Mouse (Mus musculus): ENCODE results near the gene Wwtr1. TPM values are rescaled to one million over a fixed set of nuclear protein-coding genes. Genes with fewer than 3 reads are reported as not detected.

Wwtr1 gene
- total RNA-seq, 2 experiments from 2014 or later: 50.6 to 52.3 TPM

GRCm38 (mm10) chr3:57562996-57563506 is 12.7 kb downstream of the Wwtr1 start:
- DNase-seq (ENCODE audit: low spot score in 2 of 2): no peak

- DNase-seq (ENCODE audit: low spot score in 2 of 2): no peak
Measured at GRCm38 (mm10) chr3:57558761-57559160, 16.9 kb downstream of the Wwtr1 start.

- no peak for DNase-seq (ENCODE audit: low spot score in 2 of 2)
Measured at GRCm38 (mm10) chr3:57557408-57557807, 18.3 kb downstream of the Wwtr1 start.

GRCm38 (mm10) chr3:57555560-57555959 is 20.1 kb downstream of the Wwtr1 start:
- no peak for DNase-seq (ENCODE audit: low spot score in 2 of 2)

- no peak for DNase-seq (ENCODE audit: low spot score in 2 of 2)
Measured at GRCm38 (mm10) chr3:57554890-57555239, 20.8 kb downstream of the Wwtr1 start.

- no peak for DNase-seq (ENCODE audit: low spot score in 2 of 2)
Measured at GRCm38 (mm10) chr3:57554124-57554889, 21.4 kb downstream of the Wwtr1 start.

GRCm38 (mm10) chr3:57553108-57553507 is 22.6 kb downstream of the Wwtr1 start:
- DNase-seq (ENCODE audit: low spot score in 2 of 2): no peak

GRCm38 (mm10) chr3:57551210-57551609 is 24.5 kb downstream of the Wwtr1 start:
- no peak for DNase-seq (ENCODE audit: low spot score in 2 of 2)

GRCm38 (mm10) chr3:57550468-57551185 is 25.1 kb downstream of the Wwtr1 start:
- DNase-seq (ENCODE audit: low spot score in 2 of 2): no peak

GRCm38 (mm10) chr3:57544154-57544553 is 31.6 kb downstream of the Wwtr1 start:
- no peak for DNase-seq (ENCODE audit: low spot score in 2 of 2)

- DNase-seq (ENCODE audit: low spot score in 2 of 2): no peak
Measured at GRCm38 (mm10) chr3:57542848-57543380, 32.8 kb downstream of the Wwtr1 start.

- DNase-seq (ENCODE audit: low spot score in 2 of 2): no peak
Measured at GRCm38 (mm10) chr3:57541205-57541604, 34.5 kb downstream of the Wwtr1 start.

GRCm38 (mm10) chr3:57540474-57540873 is 35.2 kb downstream of the Wwtr1 start:
- DNase-seq (ENCODE audit: low spot score in 2 of 2): no peak

GRCm38 (mm10) chr3:57535483-57536185 is 40.1 kb downstream of the Wwtr1 start:
- DNase-seq (ENCODE audit: low spot score in 2 of 2): no peak

GRCm38 (mm10) chr3:57534450-57534849 is 41.3 kb downstream of the Wwtr1 start:
- DNase-seq (ENCODE audit: low spot score in 2 of 2): no peak

GRCm38 (mm10) chr3:57533876-57534275 is 41.8 kb downstream of the Wwtr1 start:
- DNase-seq (ENCODE audit: low spot score in 2 of 2): no peak

GRCm38 (mm10) chr3:57532991-57533725 is 42.6 kb downstream of the Wwtr1 start:
- DNase-seq (ENCODE audit: low spot score in 2 of 2): no peak

- no peak for DNase-seq (ENCODE audit: low spot score in 2 of 2)
Measured at GRCm38 (mm10) chr3:57530836-57531235, 44.9 kb downstream of the Wwtr1 start.

GRCm38 (mm10) chr3:57530221-57530620 is 45.5 kb downstream of the Wwtr1 start:
- no peak for DNase-seq (ENCODE audit: low spot score in 2 of 2)

- no peak for DNase-seq (ENCODE audit: low spot score in 2 of 2)
Measured at GRCm38 (mm10) chr3:57527154-57527553, 48.6 kb downstream of the Wwtr1 start.

- DNase-seq (ENCODE audit: low spot score in 2 of 2): no peak
Measured at GRCm38 (mm10) chr3:57523093-57523492, 52.6 kb downstream of the Wwtr1 start.
